19 mouse cellular contexts compared by ENCODE assay signal in the genomic region with DNA sequence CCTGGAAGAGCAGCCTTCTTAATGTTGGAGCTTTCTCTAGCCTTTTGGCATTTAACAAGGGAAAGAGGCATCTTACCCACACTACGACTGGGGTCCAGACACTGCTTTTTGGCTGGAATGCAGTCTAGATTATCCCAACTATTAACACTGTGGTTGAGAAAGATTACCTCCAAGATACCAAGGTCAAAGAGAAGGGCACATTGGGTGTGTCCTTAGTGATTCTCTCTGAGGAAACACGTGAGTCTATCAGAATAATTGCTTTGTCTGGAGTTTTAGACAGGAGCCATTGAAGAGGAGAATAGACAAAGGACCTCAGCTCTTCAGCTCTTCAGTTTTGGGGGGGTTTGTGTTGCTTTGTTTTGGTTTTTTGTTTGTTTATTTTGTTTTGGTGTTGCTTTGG.
DNase-seq lines count a peak whose midpoint lies in the region.
"Had no signal": no experiment of that assay in that cellular context is flagged by ENCODE, and none has a peak within 500 bp of the region (broad histone marks: within the 10 kb centered on the region; RNA-seq: fewer than 3 reads in every experiment).

No protein-coding gene starts in this region.

- DNase-seq in ES-CJ7 (ENCODE audit: low read depth, low spot score), result peak; percentile 59
- peak; percentile 55 for DNase-seq in R1 (ENCODE audit: low read depth, low spot score)
- DNase-seq in ZHBTc4 (ENCODE audit: low read depth, low spot score), result peak; percentile 73
- DNase-seq in left cerebral cortex, adult 11 months (ENCODE audit: low spot score), result no peak
- DNase-seq in layer of hippocampus, adult 11-12 months (ENCODE audit: low spot score), result no peak
- no peak for DNase-seq in retina, embryonic 14.5 days (ENCODE audit: low spot score)
- DNase-seq: adrenal gland, adult 2 months; adrenal gland, adult 8-10 months; adrenal gland, postnatal 10 days; adrenal gland, postnatal 14 days; adrenal gland, postnatal 25 days; adrenal gland, postnatal 36 days; B cell, adult 2 months; cerebellum, adult 11 months; cerebellum, adult 11-12 months; cerebellum, adult 18-20 months; cerebellum, adult 2 months; cerebellum, adult 8-10 months; cerebellum, adult 9-10 months had no signal

Comparison
In these comparisons a context has a peak if more than half of its experiments do, and no peak if none do; other contexts are left out.
1. DNase-seq: peak in ES-CJ7 (single experiment), R1 (single experiment) and ZHBTc4 (single experiment); none in left cerebral cortex, adult 11 months (single experiment), layer of hippocampus, adult 11-12 months (single experiment) and retina, embryonic 14.5 days (single experiment).